In the genomic region with DNA sequence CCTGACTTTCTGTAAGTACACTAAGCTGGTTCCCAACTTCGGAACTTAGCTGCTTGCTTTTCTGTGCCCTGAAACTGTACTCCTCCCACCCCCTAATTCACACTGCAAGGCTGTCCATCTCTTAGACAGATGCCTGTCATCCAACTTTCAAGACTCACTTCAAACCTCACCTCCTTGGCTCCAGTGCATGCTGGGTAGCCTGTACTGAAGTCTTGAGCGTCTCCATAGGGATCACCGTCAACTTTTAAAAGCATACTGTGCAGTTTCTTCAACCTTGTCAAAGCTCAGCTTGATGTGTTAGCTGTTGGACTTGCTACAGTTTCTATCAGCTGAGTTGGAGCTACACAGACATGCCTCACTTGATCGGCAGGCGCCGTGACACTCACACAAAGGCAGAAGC, we compare ENCODE assay signal across 18 mouse cellular contexts.
DNase-seq lines count a peak whose midpoint lies in the region; ATAC-seq and TF ChIP-seq lines count a peak whose summit lies in the region.
"Had no signal": no experiment of that assay in that cellular context is flagged by ENCODE, and none has a peak within 500 bp of the region (broad histone marks: within the 10 kb centered on the region; RNA-seq: fewer than 3 reads in every experiment).

No protein-coding gene starts in this region.

- H3K27me3 ChIP-seq in forebrain, embryonic 10.5 days (ENCODE audit: poor library complexity, severe bottlenecking) = no peaks in the 10 kb centered on the region
- no peaks in the 10 kb centered on the region for H3K27me3 ChIP-seq in forebrain, embryonic 15.5 days
- no peaks in the 10 kb centered on the region for H3K27me3 ChIP-seq in heart, embryonic 13.5 days (replicated peaks)
- no peaks in the 10 kb centered on the region for H3K27me3 ChIP-seq in midbrain, embryonic 10.5 days (ENCODE audit: low read depth, poor library complexity, severe bottlenecking)
- H3K27me3 ChIP-seq in midbrain, postnatal 0 days (ENCODE audit: insufficient read depth, low read length) = no peaks in the 10 kb centered on the region
- H3K27me3 ChIP-seq: forebrain, embryonic 12.5 days; hindbrain, embryonic 15.5 days; Patski had no signal

- H3K9ac ChIP-seq in forebrain, embryonic 15.5 days (replicated peaks) = no peak overlapping the region
- no peak overlapping the region for H3K9ac ChIP-seq in heart, embryonic 13.5 days
- H3K9ac ChIP-seq in midbrain, postnatal 0 days (replicated peaks; ENCODE audit: low read length, poor library complexity, severe bottlenecking) = no peak overlapping the region
- H3K9ac ChIP-seq: forebrain, embryonic 12.5 days; hindbrain, embryonic 15.5 days had no signal

- no peaks in the 10 kb centered on the region for H3K9me3 ChIP-seq in forebrain, embryonic 10.5 days
- H3K9me3 ChIP-seq in forebrain, embryonic 15.5 days = no peaks in the 10 kb centered on the region
- no peaks in the 10 kb centered on the region for H3K9me3 ChIP-seq in heart, embryonic 13.5 days
- H3K9me3 ChIP-seq in midbrain, embryonic 10.5 days (replicated peaks) = no peaks in the 10 kb centered on the region
- H3K9me3 ChIP-seq in midbrain, postnatal 0 days (ENCODE audit: low read length) = no peaks in the 10 kb centered on the region
- H3K9me3 ChIP-seq: forebrain, embryonic 12.5 days; hindbrain, embryonic 15.5 days had no signal

- no peak for ATAC-seq in forebrain, embryonic 15.5 days (replicated peaks)
- ATAC-seq in heart, embryonic 13.5 days (ENCODE audit: extremely low read depth, insufficient number of reproducible peaks, low FRiP score, low TSS enrichment) = no peak
- ATAC-seq in midbrain, postnatal 0 days (ENCODE audit: low FRiP score) = no peak
- ATAC-seq: activated CD4-positive, CD25-positive, alpha-beta regulatory T cell, adult 4 months; Patski had no signal

- no peak overlapping the region for H3K4me2 ChIP-seq in forebrain, embryonic 15.5 days (replicated peaks)
- 0 out of 2 replicates have a peak overlapping the region, but pooled peaks have one; percentile 56 for H3K4me2 ChIP-seq in heart, embryonic 13.5 days
- H3K4me2 ChIP-seq in midbrain, postnatal 0 days (ENCODE audit: low read depth, low read length, poor library complexity, severe bottlenecking) = no peak overlapping the region
- H3K4me2 ChIP-seq: forebrain, embryonic 12.5 days; hindbrain, embryonic 15.5 days had no signal

- no peak overlapping the region for H3K4me3 ChIP-seq in forebrain, embryonic 10.5 days
- H3K4me3 ChIP-seq in forebrain, embryonic 15.5 days = no peak overlapping the region
- no peak overlapping the region for H3K4me3 ChIP-seq in heart, embryonic 13.5 days
- no peak overlapping the region for H3K4me3 ChIP-seq in midbrain, embryonic 10.5 days
- H3K4me3 ChIP-seq in midbrain, postnatal 0 days (ENCODE audit: low read depth, low read length) = no peak overlapping the region
- H3K4me3 ChIP-seq: forebrain, embryonic 12.5 days; heart, adult 2 months; hindbrain, embryonic 15.5 days had no signal

- peak overlapping the region; percentile 37; the same call in 1 of the 2 replicates for H3K27ac ChIP-seq in forebrain, embryonic 10.5 days
- H3K27ac ChIP-seq in forebrain, embryonic 15.5 days (replicated peaks) = no peak overlapping the region
- no peak overlapping the region for H3K27ac ChIP-seq in heart, embryonic 13.5 days (replicated peaks)
- 0 out of 2 replicates have a peak overlapping the region, but pooled peaks have one; percentile 6 for H3K27ac ChIP-seq in midbrain, embryonic 10.5 days (replicated peaks)
- no peak overlapping the region for H3K27ac ChIP-seq in midbrain, postnatal 0 days (ENCODE audit: low read depth, low read length)
- H3K27ac ChIP-seq: forebrain, embryonic 12.5 days; heart, adult 2 months; hindbrain, embryonic 15.5 days had no signal

- DNase-seq in forebrain, embryonic 10.5 days (ENCODE audit: extremely low spot score, low spot score) = no peak
- DNase-seq in heart, postnatal 14 days = no peak
- no peak for DNase-seq in midbrain, embryonic 10.5 days (ENCODE audit: low spot score)
- DNase-seq in midbrain, postnatal 0 days (ENCODE audit: low spot score) = no peak
- DNase-seq in Muller cell, postnatal 12 days (ENCODE audit: inconsistent ontology term) = no peak
- DNase-seq: adrenal gland, postnatal 14 days; cerebellum, adult 18-20 months; cerebellum, adult 9-11 months; cerebellum, postnatal 36 days; gastrocnemius, postnatal 36 days; heart, adult 2 months; heart, postnatal 36 days had no signal

- H3K36me3 ChIP-seq in forebrain, embryonic 10.5 days (replicated peaks) = no peaks in the 10 kb centered on the region
- H3K36me3 ChIP-seq in forebrain, embryonic 15.5 days = no peaks in the 10 kb centered on the region
- no peaks in the 10 kb centered on the region for H3K36me3 ChIP-seq in heart, embryonic 13.5 days
- no peaks in the 10 kb centered on the region for H3K36me3 ChIP-seq in midbrain, embryonic 10.5 days
- H3K36me3 ChIP-seq in midbrain, postnatal 0 days (ENCODE audit: insufficient read depth, low read length) = no peaks in the 10 kb centered on the region
- H3K36me3 ChIP-seq: forebrain, embryonic 12.5 days; hindbrain, embryonic 15.5 days had no signal

- WGBS in forebrain, embryonic 10.5 days = 86% methylated on average over 6 of the region's 6 CpGs
- WGBS in forebrain, embryonic 15.5 days = 71% methylated on average over 6 of the region's 6 CpGs
- WGBS in heart, embryonic 13.5 days = 67% methylated on average over 6 of the region's 6 CpGs
- WGBS in midbrain, embryonic 10.5 days = 84% methylated on average over 6 of the region's 6 CpGs
- 56% methylated on average over 6 of the region's 6 CpGs for WGBS in midbrain, postnatal 0 days

- intact Hi-C loops in heart, postnatal 14 days (cut with DNase I) = no loop called here

- TF ChIP-seq CTCF in midbrain, postnatal 0 days (IDR thresholded peaks at IDR 0.05) = no peak

- H3K4me1 ChIP-seq in forebrain, embryonic 10.5 days = peaks cover 35% of the 10 kb centered on the region
- 0 out of 2 replicates have a peak, but pooled peaks cover 2% of the 10 kb centered on the region for H3K4me1 ChIP-seq in forebrain, embryonic 15.5 days
- peaks cover 20% of the 10 kb centered on the region for H3K4me1 ChIP-seq in heart, embryonic 13.5 days
- peaks cover 9% of the 10 kb centered on the region for H3K4me1 ChIP-seq in midbrain, embryonic 10.5 days
- H3K4me1 ChIP-seq in midbrain, postnatal 0 days (ENCODE audit: insufficient read depth, low read length) = no peaks in the 10 kb centered on the region

Comparison
In these comparisons a context has a peak if more than half of its experiments do, and no peak if none do; other contexts are left out.
1. H3K27ac ChIP-seq: peak in forebrain, embryonic 10.5 days (single experiment) and midbrain, embryonic 10.5 days (single experiment); none in forebrain, embryonic 15.5 days (single experiment), heart, embryonic 13.5 days (single experiment) and midbrain, postnatal 0 days (single experiment).